In the genomic region with DNA sequence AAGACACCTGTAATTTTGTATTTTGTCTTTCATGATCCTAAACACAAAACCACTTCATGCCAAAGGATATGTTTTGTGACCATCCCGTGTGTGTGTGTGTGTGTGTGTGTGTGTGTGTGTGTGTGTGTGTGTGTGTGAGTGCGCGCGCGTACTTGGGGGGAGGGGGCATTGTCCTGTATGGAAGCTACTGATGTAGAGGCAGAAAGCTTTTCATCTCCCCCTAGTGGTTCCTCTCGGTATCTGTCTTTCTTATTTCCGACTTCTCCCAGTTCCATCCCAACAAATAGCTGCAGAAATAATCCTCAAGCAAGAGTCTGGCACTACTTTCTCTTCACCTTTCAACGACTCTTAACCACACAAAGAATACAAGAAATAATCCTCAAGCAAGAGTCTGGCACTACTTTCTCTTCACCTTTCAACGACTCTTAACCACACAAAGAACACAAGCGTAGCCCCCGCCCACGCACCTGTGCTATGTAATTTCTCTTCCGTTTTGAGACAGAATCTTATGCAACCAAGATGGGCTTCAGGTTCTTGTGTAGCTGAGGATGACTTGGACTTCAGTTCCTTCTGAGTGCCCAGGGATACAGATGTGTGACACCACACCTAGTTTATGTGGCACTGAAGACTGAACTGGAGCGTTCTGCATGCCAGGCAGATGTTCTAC, we compare ENCODE assay signal across 8 mouse cellular contexts. TPM values are rescaled to one million over a fixed set of nuclear protein-coding genes. Genes with fewer than 3 reads are reported as not detected.
DNase-seq lines count a peak whose midpoint lies in the region; ATAC-seq lines count a peak whose summit lies in the region.

No protein-coding gene starts in this region.

- no peaks in the 10 kb centered on the region for H3K27me3 ChIP-seq in hindbrain, embryonic 11.5 days (ENCODE audit: control insufficient read depth, insufficient read depth, low read length)
- no peaks in the 10 kb centered on the region for H3K27me3 ChIP-seq in hindbrain, embryonic 13.5 days
- H3K27me3 ChIP-seq in forebrain, embryonic 13.5 days = no peaks in the 10 kb centered on the region
- no peaks in the 10 kb centered on the region for H3K27me3 ChIP-seq in neural tube, embryonic 14.5 days (ENCODE audit: control insufficient read depth, insufficient read depth, low read length)

- H3K4me2 ChIP-seq in hindbrain, embryonic 11.5 days (replicated peaks; ENCODE audit: low read depth, low read length) = no peak overlapping the region
- H3K4me2 ChIP-seq in hindbrain, embryonic 13.5 days = no peak overlapping the region
- no peak overlapping the region for H3K4me2 ChIP-seq in forebrain, embryonic 13.5 days
- H3K4me2 ChIP-seq in neural tube, embryonic 14.5 days (ENCODE audit: low read depth, low read length) = no peak overlapping the region

- 54% methylated on average over 14 of the region's 14 CpGs for WGBS in hindbrain, embryonic 11.5 days
- WGBS in hindbrain, embryonic 13.5 days = 46% methylated on average over 14 of the region's 14 CpGs
- 49% methylated on average over 14 of the region's 14 CpGs for whole genome bisulfite sequencing in forebrain, embryonic 13.5 days
- 53% methylated on average over 11 of the region's 14 CpGs for WGBS in neural tube, embryonic 14.5 days

- no peak overlapping the region for H3K27ac ChIP-seq in hindbrain, embryonic 11.5 days (ENCODE audit: low read depth, low read length)
- H3K27ac ChIP-seq in hindbrain, embryonic 13.5 days = no peak overlapping the region
- H3K27ac ChIP-seq in forebrain, embryonic 13.5 days = no peak overlapping the region
- no peak overlapping the region for H3K27ac ChIP-seq in neural tube, embryonic 14.5 days (ENCODE audit: low read depth, low read length)

- H3K9me3 ChIP-seq in hindbrain, embryonic 11.5 days (ENCODE audit: control insufficient read depth, low read length) = no peaks in the 10 kb centered on the region
- no peaks in the 10 kb centered on the region for H3K9me3 ChIP-seq in hindbrain, embryonic 13.5 days
- H3K9me3 ChIP-seq in forebrain, embryonic 13.5 days (replicated peaks) = no peaks in the 10 kb centered on the region
- H3K9me3 ChIP-seq in neural tube, embryonic 14.5 days (ENCODE audit: control insufficient read depth, low read length) = no peaks in the 10 kb centered on the region

- H3K36me3 ChIP-seq in hindbrain, embryonic 11.5 days (ENCODE audit: control insufficient read depth, insufficient read depth, low read length) = no peaks in the 10 kb centered on the region
- no peaks in the 10 kb centered on the region for H3K36me3 ChIP-seq in hindbrain, embryonic 13.5 days
- no peaks in the 10 kb centered on the region for H3K36me3 ChIP-seq in forebrain, embryonic 13.5 days (ENCODE audit: poor library complexity, severe bottlenecking)
- H3K36me3 ChIP-seq in neural tube, embryonic 14.5 days (ENCODE audit: control insufficient read depth, insufficient read depth, low read length) = no peaks in the 10 kb centered on the region

- H3K4me3 ChIP-seq in hindbrain, embryonic 11.5 days (ENCODE audit: low read depth, low read length) = no peak overlapping the region
- H3K4me3 ChIP-seq in hindbrain, embryonic 13.5 days = no peak overlapping the region
- no peak overlapping the region for H3K4me3 ChIP-seq in forebrain, embryonic 13.5 days
- H3K4me3 ChIP-seq in neural tube, embryonic 14.5 days (ENCODE audit: low read depth, low read length) = no peak overlapping the region

- H3K9ac ChIP-seq in hindbrain, embryonic 11.5 days (ENCODE audit: low read depth, low read length) = no peak overlapping the region
- no peak overlapping the region for H3K9ac ChIP-seq in hindbrain, embryonic 13.5 days
- H3K9ac ChIP-seq in forebrain, embryonic 13.5 days = no peak overlapping the region
- H3K9ac ChIP-seq in neural tube, embryonic 14.5 days (replicated peaks; ENCODE audit: low read depth, low read length) = no peak overlapping the region

- H3K4me1 ChIP-seq in hindbrain, embryonic 11.5 days (replicated peaks; ENCODE audit: control insufficient read depth, insufficient read depth, low read length) = no peaks in the 10 kb centered on the region
- H3K4me1 ChIP-seq in hindbrain, embryonic 13.5 days (replicated peaks) = no peaks in the 10 kb centered on the region
- no peaks in the 10 kb centered on the region for H3K4me1 ChIP-seq in forebrain, embryonic 13.5 days
- H3K4me1 ChIP-seq in neural tube, embryonic 14.5 days (ENCODE audit: control insufficient read depth, insufficient read depth, low read length) = no peaks in the 10 kb centered on the region

- ATAC-seq in hindbrain, embryonic 11.5 days (ENCODE audit: low FRiP score) = no peak
- no peak for ATAC-seq in hindbrain, embryonic 13.5 days (ENCODE audit: low FRiP score)
- ATAC-seq in forebrain, embryonic 13.5 days = peak; percentile 61
- 0 out of 2 replicates have a peak, but pooled peaks have one; percentile 51 for ATAC-seq in neural tube, embryonic 14.5 days (ENCODE audit: low read depth)

- peak; percentile 76 for DNase-seq in hindbrain, embryonic 11.5 days (ENCODE audit: low spot score)
- peak; percentile 39 to 60 for DNase-seq in CD8-positive naive resting alpha-beta T cell, adult 2 months (ENCODE audit: low read depth in 2 of 2, low spot score in 2 of 2)
- DNase-seq in c-Kit-negative CD71-positive TER-119-positive erythroid progenitor cells, embryonic 14.5 days (ENCODE audit: low read depth, low spot score) = peak; percentile 46
- DNase-seq in layer of hippocampus, postnatal 10 days (ENCODE audit: low spot score in 2 of 2) = peak; percentile 19 to 37
- no peak for DNase-seq in urinary bladder, postnatal 4 days (ENCODE audit: low spot score in 2 of 2)

RNA-seq across cellular contexts. Expression of gene Churc1, which starts 12.6 kb away (rescaled TPM):
- polyA plus RNA-seq in hindbrain, embryonic 11.5 days (2014; fragmentation: Nextera tagmentation; extraction: Ambion mirVana) = 99.5 and 106 TPM in 2 replicates
- polyA plus RNA-seq in hindbrain, embryonic 13.5 days (2015; fragmentation: Nextera tagmentation; extraction: Ambion mirVana) = 144 and 152 TPM in 2 replicates
- polyA plus RNA-seq in forebrain, embryonic 13.5 days (2015; fragmentation: Nextera tagmentation; extraction: Ambion mirVana) = 116 and 119 TPM in 2 replicates
- 10 to 100 TPM; 45.2 to 49.4 TPM for total RNA-seq in layer of hippocampus, postnatal 10 days (2021)
- polyA plus RNA-seq in neural tube, embryonic 14.5 days (2014; fragmentation: Nextera tagmentation; extraction: Ambion mirVana) = 150 and 179 TPM in 2 replicates

RNA-seq across cellular contexts. Expression of gene Fntb, which starts 12.6 kb away (rescaled TPM):
- polyA plus RNA-seq in hindbrain, embryonic 11.5 days (2014; fragmentation: Nextera tagmentation; extraction: Ambion mirVana) = 42.5 and 43.5 TPM in 2 replicates
- polyA plus RNA-seq in hindbrain, embryonic 13.5 days (2015; fragmentation: Nextera tagmentation; extraction: Ambion mirVana) = 33.3 and 37.3 TPM in 2 replicates
- polyA plus RNA-seq in forebrain, embryonic 13.5 days (2015; fragmentation: Nextera tagmentation; extraction: Ambion mirVana) = 30.1 and 32.9 TPM in 2 replicates
- 10 to 100 TPM; 23.8 to 23.9 TPM for total RNA-seq in layer of hippocampus, postnatal 10 days (2021)
- polyA plus RNA-seq in neural tube, embryonic 14.5 days (2014; fragmentation: Nextera tagmentation; extraction: Ambion mirVana) = 40.2 and 44.0 TPM in 2 replicates

RNA-seq across cellular contexts. Expression of gene Sptb, which starts 42.4 kb away (rescaled TPM):
- 3.6 and 3.9 TPM in 2 replicates for polyA plus RNA-seq in hindbrain, embryonic 11.5 days (2014; fragmentation: Nextera tagmentation; extraction: Ambion mirVana)
- 2.5 and 3.2 TPM in 2 replicates for polyA plus RNA-seq in hindbrain, embryonic 13.5 days (2015; fragmentation: Nextera tagmentation; extraction: Ambion mirVana)
- polyA plus RNA-seq in forebrain, embryonic 13.5 days (2015; fragmentation: Nextera tagmentation; extraction: Ambion mirVana) = 0.39 and 0.67 TPM in 2 replicates
- total RNA-seq in layer of hippocampus, postnatal 10 days (2021) = 10 to 100 TPM; 62.8 to 69.1 TPM
- 12.1 and 12.7 TPM in 2 replicates for polyA plus RNA-seq in neural tube, embryonic 14.5 days (2014; fragmentation: Nextera tagmentation; extraction: Ambion mirVana)

RNA-seq across cellular contexts. Expression of gene Gpx2, which starts 42.6 kb away (rescaled TPM):
- not detected in 2 replicates for polyA plus RNA-seq in hindbrain, embryonic 11.5 days (2014; fragmentation: Nextera tagmentation; extraction: Ambion mirVana)
- 0.21 TPM in 1 of 2 replicates, not detected in the other for polyA plus RNA-seq in hindbrain, embryonic 13.5 days (2015; fragmentation: Nextera tagmentation; extraction: Ambion mirVana)
- polyA plus RNA-seq in forebrain, embryonic 13.5 days (2015; fragmentation: Nextera tagmentation; extraction: Ambion mirVana) = 0.12 TPM in 1 of 2 replicates, not detected in the other
- under 1 TPM; 0.25 to 0.76 TPM for total RNA-seq in layer of hippocampus, postnatal 10 days (2021)
- polyA plus RNA-seq in neural tube, embryonic 14.5 days (2014; fragmentation: Nextera tagmentation; extraction: Ambion mirVana) = not detected in 2 replicates

Comparison
In these comparisons a context has a peak if more than half of its experiments do, and no peak if none do; other contexts are left out.
1. ATAC-seq: peak in forebrain, embryonic 13.5 days (single experiment) and neural tube, embryonic 14.5 days (single experiment); none in hindbrain, embryonic 11.5 days (single experiment) and hindbrain, embryonic 13.5 days (single experiment).
2. DNase-seq: peak in hindbrain, embryonic 11.5 days (single experiment), CD8-positive naive resting alpha-beta T cell, adult 2 months (2 of 2), c-Kit-negative CD71-positive TER-119-positive erythroid progenitor cells, embryonic 14.5 days (single experiment) and layer of hippocampus, postnatal 10 days (2 of 2); none in urinary bladder, postnatal 4 days (0 of 2).